Mouse (Mus musculus) adrenal gland, postnatal 4 days (tissue): ENCODE data around the gene Anapc2. TPM values are rescaled to one million over a fixed set of nuclear protein-coding genes. Genes with fewer than 3 reads are reported as not detected.

Experiments used
- DNase-seq, 2 experiments: peaks; one replicate each; pipeline ENCODE4 v3.0.0; 2021 to 2022; ENCODE audit warnings: low spot score in 2 of 2, mixed read lengths in 2 of 2
- total RNA-seq, 2 experiments: library from RNA; stranded (reverse); gene quantifications; 2 replicates each; pipeline ENCODE4 v1.2.3; 2021

Anapc2 gene
- total RNA-seq, 2 experiments from 2014 or later, result 110 to 115 TPM

GRCm38 (mm10) chr2:25266720-25267119, 5.6 kb upstream of the Anapc2 start:
- DNase-seq, result no peak

GRCm38 (mm10) chr2:25267241-25267640, 5.0 kb upstream of the Anapc2 start:
- DNase-seq, result no peak

- no peak for DNase-seq
Observed at GRCm38 (mm10) chr2:25267746-25268309, 4.5 kb upstream of the Anapc2 start.

GRCm38 (mm10) chr2:25272515-25272914, 237 bp downstream of the Anapc2 start:
- no peak for DNase-seq

- DNase-seq, result no peak
Observed at GRCm38 (mm10) chr2:25273010-25273409, 732 bp downstream of the Anapc2 start.

GRCm38 (mm10) chr2:25278928-25279882, 6.9 kb downstream of the Anapc2 start:
- peak in 1 of 2 experiments; percentile 74 for DNase-seq

GRCm38 (mm10) chr2:25285551-25285950, 13.3 kb downstream of the Anapc2 start:
- no peak for DNase-seq

- DNase-seq, result no peak
Observed at GRCm38 (mm10) chr2:25286314-25286713, 14.0 kb downstream of the Anapc2 start.

- DNase-seq, result no peak
Observed at GRCm38 (mm10) chr2:25286837-25287636, 14.8 kb downstream of the Anapc2 start.

GRCm38 (mm10) chr2:25287927-25288649, 15.8 kb downstream of the Anapc2 start, which contains the start of gene Tmem210:
Gene Tmem210 (plus strand): TSS chr2:25288145.
- no peak for DNase-seq

GRCm38 (mm10) chr2:25288734-25289345, 16.6 kb downstream of the Anapc2 start:
- DNase-seq, result no peak

GRCm38 (mm10) chr2:25289651-25290050, 17.4 kb downstream of the Anapc2 start, which contains the start of gene Lrrc26:
Gene Lrrc26 (plus strand): TSS chr2:25289915.
- no peak for DNase-seq

GRCm38 (mm10) chr2:25290101-25290815, 18.0 kb downstream of the Anapc2 start:
- no peak for DNase-seq

GRCm38 (mm10) chr2:25290816-25291130, 18.5 kb downstream of the Anapc2 start:
- DNase-seq, result no peak

- no peak for DNase-seq
Observed at GRCm38 (mm10) chr2:25291184-25292053, 19.1 kb downstream of the Anapc2 start.

- no peak for DNase-seq
Observed at GRCm38 (mm10) chr2:25292054-25292544, 19.8 kb downstream of the Anapc2 start.

- peak in 1 of 2 experiments; percentile 65 for DNase-seq
Observed at GRCm38 (mm10) chr2:25292856-25293255, 20.6 kb downstream of the Anapc2 start.

- no peak for DNase-seq
Observed at GRCm38 (mm10) chr2:25293706-25294105, 21.4 kb downstream of the Anapc2 start.

GRCm38 (mm10) chr2:25297093-25297492, 24.8 kb downstream of the Anapc2 start:
- no peak for DNase-seq
